Mouse (Mus musculus): ENCODE data around the gene Mars.

- TF ChIP-seq POLR2A (IDR thresholded peaks at IDR 0.05; ENCODE audit: control insufficient read depth in 1 of 2, insufficient read depth in 1 of 2, low read depth in 1 of 2, low read length in 2 of 2, poor library complexity in 1 of 2) (peak; percentile 99 to 100), POLR2AphosphoS5 (IDR thresholded peaks at IDR 0.05; ENCODE audit: borderline replicate concordance, low read depth, low read length) (peak; percentile 99), SIN3A (IDR thresholded peaks at IDR 0.05; ENCODE audit: low read length) (peak; percentile 89), CTCF (IDR thresholded peaks at IDR 0.05 in 2 of 3, conservative IDR thresholded peaks at IDR 0.05 in 1 of 3; ENCODE audit: control insufficient read depth in 1 of 3, insufficient read depth in 1 of 3, low read depth in 2 of 3, low read length in 3 of 3, poor library complexity in 1 of 3, severe bottlenecking in 1 of 3) (no peak), EP300 (IDR thresholded peaks at IDR 0.05; ENCODE audit: low read depth in 1 of 2, low read length in 2 of 2) (peak; percentile 59 to 85; a peak in 3 of 4 replicates), SMC3 (IDR thresholded peaks at IDR 0.05; ENCODE audit: low read depth, low read length) (no peak), MYB (IDR thresholded peaks at IDR 0.05; ENCODE audit: low read depth, low read length) (peak; percentile 99), USF2 (IDR thresholded peaks at IDR 0.05; ENCODE audit: borderline replicate concordance in 1 of 2, insufficient read depth in 1 of 2, low read depth in 1 of 2, low read length in 2 of 2) (no peak; a peak in 1 of 4 replicates), CHD2 (IDR thresholded peaks at IDR 0.05; ENCODE audit: low read length) (peak; percentile 64), NELFE (IDR thresholded peaks at IDR 0.05; ENCODE audit: low read depth, low read length) (peak; percentile 99), TCF12 (IDR thresholded peaks at IDR 0.05; ENCODE audit: low read depth, low read length) (peak; percentile 51; the same call in 1 of the 2 replicates), USF1 (IDR thresholded peaks at IDR 0.05; ENCODE audit: low read depth, low read length) (peak; percentile 93)
Observed at GRCm38 (mm10) chr10:127290307-127290929, 21.2 kb downstream of the Mars start.
